Mouse (Mus musculus) layer of hippocampus, adult 2 months (tissue): ENCODE data around the gene Fancc. TPM values are rescaled to one million over a fixed set of nuclear protein-coding genes. Genes with fewer than 3 reads are reported as not detected.

Source experiments
- DNase-seq, 2 experiments: peaks; one replicate each; pipeline ENCODE4 v3.0.0; 2022; ENCODE audit warnings: low spot score in 2 of 2
- H3K27ac ChIP-seq: fragments of 200-600 bp; 2 replicates; pipeline ENCODE4 v1.8.1; 2022
- H3K4me3 ChIP-seq: fragments of 200-600 bp; 2 replicates; pipeline ENCODE4 v1.8.1; 2022; ENCODE audit warnings: mild to moderate bottlenecking
- CTCF ChIP-seq: fragments of 200-600 bp; conservative IDR thresholded peaks from 2 replicates; pipeline ENCODE4 v1.8.1; 2022; ENCODE audit warnings: antibody characterized with exemption, mild to moderate bottlenecking, moderate library complexity
- total RNA-seq, 2 experiments: library from RNA; stranded (reverse); gene quantifications; 2 replicates each; pipeline ENCODE4 v1.2.3; 2021

Gene Fancc
- total RNA-seq, 2 experiments from 2014 or later: 6.5 to 9.5 TPM

GRCm38 (mm10) chr13:63249741-63250431, 247.2 kb downstream of the Fancc start:
- Histone ChIP-seq H3K27ac (peak overlapping the region; percentile 75; the same call in 1 of the 2 replicates), H3K4me3 (no peak overlapping the region)
- TF ChIP-seq CTCF: no peak
- DNase-seq: no peak

- no peak for TF ChIP-seq CTCF
- no peak for DNase-seq
- Histone ChIP-seq H3K27ac (peak overlapping the region; percentile 75; the same call in 1 of the 2 replicates), H3K4me3 (no peak overlapping the region)
Measured at GRCm38 (mm10) chr13:63249171-63249570, 247.9 kb downstream of the Fancc start.

- no peak for TF ChIP-seq CTCF
- no peak for DNase-seq
- Histone ChIP-seq H3K4me3 (no peak overlapping the region), H3K27ac (peak overlapping the region; percentile 12; the same call in 1 of the 2 replicates)
Measured at GRCm38 (mm10) chr13:63248318-63248717, 248.8 kb downstream of the Fancc start.

GRCm38 (mm10) chr13:63247631-63248030, 249.4 kb downstream of the Fancc start:
- H3K27ac ChIP-seq: peak overlapping the region; percentile 12; the same call in 1 of the 2 replicates
- no peak for DNase-seq
- TF ChIP-seq CTCF: no peak
- H3K4me3 ChIP-seq: no peak overlapping the region

GRCm38 (mm10) chr13:63247041-63247440, 250.0 kb downstream of the Fancc start:
- TF ChIP-seq CTCF: no peak
- H3K4me3 ChIP-seq: no peak overlapping the region; the same call in 1 of the 2 replicates
- peak overlapping the region; percentile 59; the same call in 1 of the 2 replicates for H3K27ac ChIP-seq
- no peak for DNase-seq

GRCm38 (mm10) chr13:63246332-63246940, 250.6 kb downstream of the Fancc start:
- DNase-seq: no peak
- TF ChIP-seq CTCF: no peak
- H3K4me3 ChIP-seq: no peak overlapping the region; the same call in 1 of the 2 replicates
- peak overlapping the region; percentile 59; the same call in 1 of the 2 replicates for H3K27ac ChIP-seq

GRCm38 (mm10) chr13:63245812-63246211, 251.3 kb downstream of the Fancc start:
- no peak for TF ChIP-seq CTCF
- H3K27ac ChIP-seq: peak overlapping the region; percentile 59; the same call in 1 of the 2 replicates

GRCm38 (mm10) chr13:63245218-63245617, 251.9 kb downstream of the Fancc start:
- Histone ChIP-seq H3K27ac (peak overlapping the region; percentile 59; the same call in 1 of the 2 replicates), H3K4me3 (peak overlapping the region; percentile 9; the same call in 1 of the 2 replicates)
- TF ChIP-seq CTCF: no peak
- no peak for DNase-seq

More at GRCm38 (mm10) chr13:63245812-63246211, 251.3 kb downstream of the Fancc start:
- no peak for DNase-seq
- no peak overlapping the region for H3K4me3 ChIP-seq

GRCm38 (mm10) chr13:63244425-63244824, 252.7 kb downstream of the Fancc start:
- DNase-seq: no peak
- peak overlapping the region; percentile 20; the same call in 1 of the 2 replicates for H3K4me3 ChIP-seq
- no peak for TF ChIP-seq CTCF
- peak overlapping the region; percentile 59; the same call in 1 of the 2 replicates for H3K27ac ChIP-seq

GRCm38 (mm10) chr13:63243586-63243985, 253.5 kb downstream of the Fancc start:
- TF ChIP-seq CTCF: no peak
- no peak for DNase-seq
- H3K4me3 ChIP-seq: peak overlapping the region; percentile 31
- H3K27ac ChIP-seq: peak overlapping the region; percentile 96; the same call in 1 of the 2 replicates

- Histone ChIP-seq H3K4me3 (peak overlapping the region; percentile 77), H3K27ac (peak overlapping the region; percentile 96)
- TF ChIP-seq CTCF: no peak
- DNase-seq: no peak
Measured at GRCm38 (mm10) chr13:63242401-63243192, 254.5 kb downstream of the Fancc start.

- no peak for TF ChIP-seq CTCF
- Histone ChIP-seq H3K4me3 (peak overlapping the region; percentile 77), H3K27ac (peak overlapping the region; percentile 96)
- DNase-seq: no peak
Measured at GRCm38 (mm10) chr13:63241665-63242064, 255.4 kb downstream of the Fancc start.

- TF ChIP-seq CTCF: no peak
- DNase-seq: peak in 1 of 2 experiments; percentile 57
Measured at GRCm38 (mm10) chr13:63240835-63241234, 256.2 kb downstream of the Fancc start.

More at GRCm38 (mm10) chr13:63240835-63241234, 256.2 kb downstream of the Fancc start:
- Histone ChIP-seq H3K27ac (peak overlapping the region; percentile 96), H3K4me3 (peak overlapping the region; percentile 77)
